Mouse (Mus musculus): ENCODE results near the gene Olfr575.

DNA sequence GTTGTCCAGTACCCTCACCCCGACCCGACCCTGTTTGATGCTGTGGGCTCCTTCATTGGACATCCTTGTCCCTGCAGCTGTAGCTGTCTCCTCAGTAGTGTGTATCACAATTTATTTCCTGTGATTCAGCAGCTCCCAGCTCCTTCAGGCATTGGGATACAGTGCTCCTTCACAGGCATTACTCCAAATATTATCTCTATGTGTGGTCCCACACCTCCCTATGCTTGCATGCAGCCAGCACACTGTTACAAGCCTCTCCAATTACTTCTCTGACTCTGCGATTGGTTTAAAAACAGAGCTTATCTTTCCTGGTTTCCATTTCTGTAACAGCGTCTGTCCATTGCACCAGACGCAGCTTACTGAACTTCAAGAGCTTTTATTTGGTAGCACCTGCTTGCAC, 42.2 kb downstream of the Olfr575 start:
- TF ChIP-seq CTCF (IDR thresholded peaks at IDR 0.05; ENCODE audit: insufficient read depth, low read depth, low read length) (no peak), POLR2A (IDR thresholded peaks at IDR 0.05; ENCODE audit: insufficient read depth, low read depth, low read length) (no peak)

Data from olfactory bulb, adult 2 months (tissue).